22 mouse cellular contexts compared by ENCODE assay signal in the genomic region with DNA sequence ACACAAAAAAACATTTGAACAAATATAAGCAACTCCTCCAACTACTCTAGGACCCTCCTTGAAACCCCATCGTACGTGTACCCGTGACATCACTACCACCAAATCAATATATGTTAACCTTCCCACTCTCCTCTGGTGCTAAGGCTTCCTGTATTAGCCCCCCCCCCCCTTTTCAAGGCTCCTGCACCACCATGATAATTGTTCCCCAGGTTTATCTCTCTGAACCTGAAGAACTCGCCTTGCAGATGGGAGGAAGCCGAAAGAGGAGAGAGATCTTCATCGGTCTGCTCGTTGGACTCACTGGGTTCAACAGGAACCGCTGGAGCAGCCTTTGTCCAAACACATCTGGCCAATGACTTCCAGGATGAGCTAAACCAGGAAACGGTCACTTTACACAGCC. TPM values are rescaled to one million over a fixed set of nuclear protein-coding genes. Genes with fewer than 3 reads are reported as not detected.
DNase-seq lines count a peak whose midpoint lies in the region; ATAC-seq and TF ChIP-seq lines count a peak whose summit lies in the region.
"Had no signal": no experiment of that assay in that cellular context is flagged by ENCODE, and none has a peak within 500 bp of the region (broad histone marks: within the 10 kb centered on the region; RNA-seq: fewer than 3 reads in every experiment).

No protein-coding gene starts in this region.

- ATAC-seq in liver, embryonic 14.5 days (ENCODE audit: insufficient read depth), result peak; percentile 85
- ATAC-seq in intestine, embryonic 16.5 days, result no peak
- ATAC-seq: forebrain, embryonic 16.5 days; inflammation-experienced regulatory T-cells, adult 6 months had no signal

- no peak for TF ChIP-seq CTCF in liver, embryonic 14.5 days (IDR thresholded peaks at IDR 0.05; ENCODE audit: low read depth)

- TF ChIP-seq EP300 in liver, embryonic 14.5 days (IDR thresholded peaks at IDR 0.05; ENCODE audit: low read depth), result peak; percentile 92

- peaks cover 6% of the 10 kb centered on the region; the same call in 1 of the 2 replicates for H3K9me3 ChIP-seq in heart, embryonic 10.5 days
- peaks cover 8% of the 10 kb centered on the region for H3K9me3 ChIP-seq in erythroblast, embryonic 14.5 days (ENCODE audit: control insufficient read depth, low read length)
- peaks cover 5% of the 10 kb centered on the region; the same call in 1 of the 2 replicates for H3K9me3 ChIP-seq in liver, embryonic 14.5 days (ENCODE audit: control insufficient read depth, low read length)
- H3K9me3 ChIP-seq in intestine, embryonic 16.5 days (ENCODE audit: control insufficient read depth, low read length), result no peaks in the 10 kb centered on the region
- H3K9me3 ChIP-seq: embryonic facial prominence, embryonic 12.5 days; limb, embryonic 15.5 days had no signal

- H3K4me3 ChIP-seq in heart, embryonic 10.5 days, result no peak overlapping the region
- H3K4me3 ChIP-seq in erythroblast, embryonic 14.5 days (replicated peaks), result peak overlapping the region; percentile 8
- no peak overlapping the region for H3K4me3 ChIP-seq in liver, embryonic 14.5 days (ENCODE audit: insufficient read depth in 1 of 2, low read depth in 2 of 2, low read length in 2 of 2)
- no peak overlapping the region for H3K4me3 ChIP-seq in intestine, embryonic 16.5 days (ENCODE audit: low read length)
- H3K4me3 ChIP-seq: embryonic facial prominence, embryonic 12.5 days; limb, embryonic 15.5 days had no signal

- H3K36me3 ChIP-seq in heart, embryonic 10.5 days, result no peaks in the 10 kb centered on the region
- H3K36me3 ChIP-seq in erythroblast, embryonic 14.5 days (ENCODE audit: control insufficient read depth), result peaks cover 10% of the 10 kb centered on the region
- no peaks in the 10 kb centered on the region for H3K36me3 ChIP-seq in liver, embryonic 14.5 days (replicated peaks; ENCODE audit: control insufficient read depth, insufficient read depth, low read depth)
- H3K36me3 ChIP-seq in intestine, embryonic 16.5 days (ENCODE audit: control insufficient read depth, insufficient read depth, low read length), result no peaks in the 10 kb centered on the region
- H3K36me3 ChIP-seq: embryonic facial prominence, embryonic 12.5 days; limb, embryonic 15.5 days had no signal

- DNase-seq in heart, embryonic 10.5 days (ENCODE audit: low spot score), result peak; percentile 71
- no peak for DNase-seq in heart, adult 18-20 months
- DNase-seq in liver, embryonic 14.5 days (ENCODE audit: low read depth in 3 of 3, low spot score in 3 of 3), result peak; percentile 63 to 67 (median 67)
- no peak for DNase-seq in lung, postnatal 4 days
- DNase-seq in embryo, embryonic 10 days (ENCODE audit: low spot score), result no peak
- DNase-seq: adrenal gland, postnatal 25 days; cerebellum, postnatal 10 days; gastrocnemius, postnatal 14 days; kidney, adult 2 months; kidney, postnatal 14 days; left cerebral cortex, postnatal 4 days; spleen, adult 18-20 months; thymus, postnatal 25 days had no signal

- H3K4me2 ChIP-seq in liver, embryonic 14.5 days (ENCODE audit: low read depth), result peak overlapping the region; percentile 51
- H3K4me2 ChIP-seq in intestine, embryonic 16.5 days (ENCODE audit: low read depth, low read length), result no peak overlapping the region
- H3K4me2 ChIP-seq: embryonic facial prominence, embryonic 12.5 days; hindbrain, embryonic 14.5 days; limb, embryonic 15.5 days; midbrain, embryonic 11.5 days had no signal

- WGBS in heart, embryonic 10.5 days, result 71% methylated on average over 9 of the region's 9 CpGs
- WGBS in liver, embryonic 14.5 days (ENCODE audit: insufficient replicate concordance), result 15% methylated on average over 9 of the region's 9 CpGs
- 86% methylated on average over 9 of the region's 9 CpGs for WGBS in intestine, embryonic 16.5 days

- H3K27me3 ChIP-seq in heart, embryonic 10.5 days (ENCODE audit: insufficient read depth, poor library complexity, severe bottlenecking), result no peaks in the 10 kb centered on the region
- no peaks in the 10 kb centered on the region for H3K27me3 ChIP-seq in erythroblast, embryonic 14.5 days (ENCODE audit: control insufficient read depth)
- H3K27me3 ChIP-seq in liver, embryonic 14.5 days (ENCODE audit: control insufficient read depth, insufficient read depth, low read length), result no peaks in the 10 kb centered on the region
- H3K27me3 ChIP-seq in intestine, embryonic 16.5 days (replicated peaks; ENCODE audit: control insufficient read depth, insufficient read depth, low read length), result no peaks in the 10 kb centered on the region
- H3K27me3 ChIP-seq: embryonic facial prominence, embryonic 12.5 days; limb, embryonic 15.5 days had no signal

- H3K9ac ChIP-seq in liver, embryonic 14.5 days (replicated peaks), result peak overlapping the region; percentile 42; the same call in 1 of the 2 replicates
- H3K9ac ChIP-seq in intestine, embryonic 16.5 days (ENCODE audit: low read depth, low read length), result no peak overlapping the region
- H3K9ac ChIP-seq: embryonic facial prominence, embryonic 12.5 days; hindbrain, embryonic 14.5 days; limb, embryonic 15.5 days had no signal

- H3K27ac ChIP-seq in heart, embryonic 10.5 days, result no peak overlapping the region
- peak overlapping the region; percentile 49 for H3K27ac ChIP-seq in liver, embryonic 14.5 days
- H3K27ac ChIP-seq in intestine, embryonic 16.5 days (ENCODE audit: low read length), result no peak overlapping the region
- H3K27ac ChIP-seq: embryonic facial prominence, embryonic 12.5 days; hindbrain, embryonic 14.5 days; limb, embryonic 15.5 days; macrophage had no signal

- H3K4me1 ChIP-seq in heart, embryonic 10.5 days, result peaks cover 8% of the 10 kb centered on the region
- H3K4me1 ChIP-seq in erythroblast, embryonic 14.5 days (ENCODE audit: control insufficient read depth), result peaks cover 50% of the 10 kb centered on the region
- H3K4me1 ChIP-seq in liver, embryonic 14.5 days (replicated peaks; ENCODE audit: control insufficient read depth in 2 of 2, insufficient read depth in 2 of 2, low read length in 1 of 2), result peaks cover 20 to 32% of the 10 kb centered on the region in 2 experiments
- H3K4me1 ChIP-seq in intestine, embryonic 16.5 days (ENCODE audit: control insufficient read depth, insufficient read depth, low read length), result no peaks in the 10 kb centered on the region
- H3K4me1 ChIP-seq: embryonic facial prominence, embryonic 12.5 days had no signal

RNA-seq across cellular contexts. Expression of a gene that starts 5.7 kb away (rescaled TPM):
- polyA plus RNA-seq in heart, embryonic 10.5 days (2016; fragmentation: Nextera tagmentation; extraction: Ambion mirVana), result 23.6 and 29.5 TPM in 2 replicates
- 1 to 10 TPM; 2.0 to 2.6 TPM for total RNA-seq in heart, adult 18-20 months (2021)
- 0.49 and 0.65 TPM in 2 replicates for polyA plus RNA-seq in erythroblast, embryonic 14.5 days (2012)
- 16.8 and 21.8 TPM in 2 replicates for polyA plus RNA-seq in liver, embryonic 14.5 days (2012; rRNA removed)
- polyA plus RNA-seq in liver, embryonic 14.5 days (2014; fragmentation: Nextera tagmentation; extraction: Ambion mirVana), result 29.5 and 30.0 TPM in 2 replicates
- 14.2 and 14.8 TPM in 2 replicates for polyA plus RNA-seq in intestine, embryonic 16.5 days (2015; fragmentation: Nextera tagmentation; extraction: Ambion mirVana)

RNA-seq across cellular contexts. Expression of a gene that starts 22.3 kb away (rescaled TPM):
- 3.2 and 6.6 TPM in 2 replicates for polyA plus RNA-seq in heart, embryonic 10.5 days (2016; fragmentation: Nextera tagmentation; extraction: Ambion mirVana)
- 1 to 10 TPM; 1.7 to 2.5 TPM for total RNA-seq in heart, adult 18-20 months (2021)
- 2.3 and 2.8 TPM in 2 replicates for polyA plus RNA-seq in erythroblast, embryonic 14.5 days (2012)
- polyA plus RNA-seq in liver, embryonic 14.5 days (2012; rRNA removed), result 3.0 and 3.4 TPM in 2 replicates
- polyA plus RNA-seq in liver, embryonic 14.5 days (2014; fragmentation: Nextera tagmentation; extraction: Ambion mirVana), result 9.9 and 10.2 TPM in 2 replicates
- 11.9 and 12.2 TPM in 2 replicates for polyA plus RNA-seq in intestine, embryonic 16.5 days (2015; fragmentation: Nextera tagmentation; extraction: Ambion mirVana)

RNA-seq across cellular contexts. Expression of a gene that starts 40.4 kb away (rescaled TPM):
- polyA plus RNA-seq in heart, embryonic 10.5 days (2016; fragmentation: Nextera tagmentation; extraction: Ambion mirVana), result 1.6 and 4.0 TPM in 2 replicates
- 1 to 10 TPM; 2.5 to 3.3 TPM for total RNA-seq in heart, adult 18-20 months (2021)
- 8.4 and 10.4 TPM in 2 replicates for polyA plus RNA-seq in erythroblast, embryonic 14.5 days (2012)
- 5.2 and 5.4 TPM in 2 replicates for polyA plus RNA-seq in liver, embryonic 14.5 days (2012; rRNA removed)
- 2.9 and 3.4 TPM in 2 replicates for polyA plus RNA-seq in liver, embryonic 14.5 days (2014; fragmentation: Nextera tagmentation; extraction: Ambion mirVana)
- polyA plus RNA-seq in intestine, embryonic 16.5 days (2015; fragmentation: Nextera tagmentation; extraction: Ambion mirVana), result 4.7 and 6.0 TPM in 2 replicates

Comparison
In these comparisons a context has a peak if more than half of its experiments do, and no peak if none do; other contexts are left out.
1. DNase-seq: peak in heart, embryonic 10.5 days (single experiment) and liver, embryonic 14.5 days (3 of 3); none in heart, adult 18-20 months (0 of 2), lung, postnatal 4 days (0 of 2) and embryo, embryonic 10 days (single experiment).